Mouse (Mus musculus): ENCODE measurements around the gene Adam12. TPM values are rescaled to one million over a fixed set of nuclear protein-coding genes. Genes with fewer than 3 reads are reported as not detected.

Gene Adam12
- polyA plus RNA-seq, 1 experiment = not detected

DNA sequence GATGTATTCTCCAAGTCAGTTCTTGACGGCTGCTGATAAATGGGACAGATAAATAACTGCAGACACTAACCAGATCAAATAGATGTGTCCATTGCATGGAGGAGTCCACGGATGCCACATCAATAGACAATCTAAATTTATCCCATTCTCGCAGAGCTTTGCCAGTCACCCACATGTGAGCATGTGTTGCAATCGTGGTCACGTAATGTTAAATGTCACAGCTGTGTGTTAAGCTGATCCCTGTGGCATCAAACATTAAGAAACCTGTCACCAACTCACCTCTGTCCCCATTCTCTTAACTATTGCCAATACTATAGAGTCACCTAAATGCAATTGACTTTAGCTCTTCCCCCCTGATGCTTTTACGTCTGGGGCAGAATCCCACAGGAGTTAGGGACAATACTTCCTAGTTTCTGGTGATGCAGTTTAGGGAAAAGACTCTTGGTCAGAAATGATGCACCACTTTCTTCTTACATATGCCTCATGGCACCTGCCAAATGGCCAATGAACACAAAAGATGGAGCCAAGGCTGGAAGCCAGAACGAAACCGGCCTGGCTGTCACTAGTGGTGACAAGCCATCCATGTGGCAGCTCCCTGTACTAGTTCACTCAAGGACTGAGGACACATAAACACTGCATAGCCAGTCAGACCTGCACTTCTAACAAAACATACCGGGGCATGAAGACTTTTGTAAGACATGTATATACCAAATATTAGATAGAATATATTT is 61.6 kb downstream of the Adam12 start:
- WGBS = 92% methylated on average over 9 of the region's 9 CpGs
- no peak overlapping the region for H3K4me3 ChIP-seq (ENCODE audit: insufficient read depth, low read depth, low read length)
- H3K4me1 ChIP-seq (ENCODE audit: control insufficient read depth, insufficient read depth, low read length) = no peaks in the 10 kb centered on the region
- no peak overlapping the region for H3K27ac ChIP-seq (ENCODE audit: insufficient read depth, low read depth, low read length)
- no peak for TF ChIP-seq POLR2A (IDR thresholded peaks at IDR 0.05; ENCODE audit: insufficient read depth, low read depth, low read length)
- TF ChIP-seq CTCF (IDR thresholded peaks at IDR 0.05; ENCODE audit: insufficient read depth, low read depth, low read length) = no peak

- Histone ChIP-seq H3K27ac (ENCODE audit: insufficient read depth, low read depth, low read length) (no peak overlapping the region), H3K4me1 (ENCODE audit: control insufficient read depth, insufficient read depth, low read length) (no peaks in the 10 kb centered on the region), H3K4me3 (ENCODE audit: insufficient read depth, low read depth, low read length) (no peak overlapping the region)
- WGBS = 94% methylated on average over 2 of the region's 2 CpGs
- TF ChIP-seq CTCF (IDR thresholded peaks at IDR 0.05; ENCODE audit: insufficient read depth, low read depth, low read length) = no peak
- TF ChIP-seq POLR2A (IDR thresholded peaks at IDR 0.05; ENCODE audit: insufficient read depth, low read depth, low read length) = no peak
Observed at GRCm38 (mm10) chr7:134169780-134170179, 62.2 kb downstream of the Adam12 start.

DNA sequence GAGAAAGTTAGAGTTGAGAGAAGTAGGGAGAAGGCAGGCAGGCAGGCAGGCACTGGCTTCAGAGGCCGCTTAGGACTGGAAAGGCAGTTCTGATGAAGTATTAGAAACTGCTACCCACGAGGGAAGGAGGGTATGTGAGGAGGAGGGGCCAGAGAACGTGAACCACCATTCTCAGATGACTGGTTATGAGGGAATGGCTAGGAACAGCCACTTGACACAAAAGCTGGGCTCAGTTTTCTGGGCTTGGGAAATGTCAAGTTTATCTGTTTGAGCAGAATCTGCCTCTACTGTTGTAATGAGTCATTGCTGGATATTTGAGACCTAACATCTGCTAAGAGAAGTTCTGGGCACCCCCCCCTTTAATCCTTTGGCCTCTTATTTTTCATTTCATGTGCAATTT is 64.4 kb downstream of the Adam12 start:
- 62% methylated on average over 3 of the region's 3 CpGs for WGBS
- H3K4me3 ChIP-seq (ENCODE audit: insufficient read depth, low read depth, low read length) = no peak overlapping the region
- no peak for TF ChIP-seq POLR2A (IDR thresholded peaks at IDR 0.05; ENCODE audit: insufficient read depth, low read depth, low read length)
- no peak for TF ChIP-seq CTCF (IDR thresholded peaks at IDR 0.05; ENCODE audit: insufficient read depth, low read depth, low read length)
- no peaks in the 10 kb centered on the region for H3K4me1 ChIP-seq (ENCODE audit: control insufficient read depth, insufficient read depth, low read length)
- H3K27ac ChIP-seq (ENCODE audit: insufficient read depth, low read depth, low read length) = no peak overlapping the region

- 83% methylated on average over 2 of the region's 2 CpGs for WGBS
- H3K4me1 ChIP-seq (ENCODE audit: control insufficient read depth, insufficient read depth, low read length) = no peaks in the 10 kb centered on the region
- no peak overlapping the region for H3K4me3 ChIP-seq (ENCODE audit: insufficient read depth, low read depth, low read length)
- no peak overlapping the region for H3K27ac ChIP-seq (ENCODE audit: insufficient read depth, low read depth, low read length)
- no peak for TF ChIP-seq POLR2A (IDR thresholded peaks at IDR 0.05; ENCODE audit: insufficient read depth, low read depth, low read length)
- no peak for TF ChIP-seq CTCF (IDR thresholded peaks at IDR 0.05; ENCODE audit: insufficient read depth, low read depth, low read length)
Observed at GRCm38 (mm10) chr7:134163751-134164150, 68.2 kb downstream of the Adam12 start.

DNA sequence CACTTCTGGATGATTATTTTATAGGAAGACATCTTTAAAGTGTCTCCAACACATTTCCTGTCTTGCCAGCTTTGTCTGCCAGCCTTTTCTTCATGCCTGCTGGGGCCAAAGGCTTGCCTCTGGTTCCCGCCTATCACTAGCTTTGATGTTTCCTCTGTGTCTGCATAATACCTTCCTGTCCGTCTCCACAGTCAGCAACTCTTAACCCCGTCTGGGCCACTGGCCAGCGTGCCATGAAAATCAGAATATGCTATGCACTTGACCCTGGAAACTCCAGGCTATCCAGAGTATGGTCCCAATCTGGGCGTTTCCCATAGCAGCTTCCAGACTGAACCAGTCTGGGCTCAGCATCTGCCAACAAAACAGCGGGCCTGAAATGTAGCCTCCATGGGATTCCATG is 69.1 kb downstream of the Adam12 start:
- H3K27ac ChIP-seq (ENCODE audit: insufficient read depth, low read depth, low read length) = no peak overlapping the region
- H3K4me3 ChIP-seq (ENCODE audit: insufficient read depth, low read depth, low read length) = no peak overlapping the region
- 83% methylated on average over 6 of the region's 6 CpGs for WGBS
- no peaks in the 10 kb centered on the region for H3K4me1 ChIP-seq (ENCODE audit: control insufficient read depth, insufficient read depth, low read length)
- TF ChIP-seq CTCF (IDR thresholded peaks at IDR 0.05; ENCODE audit: insufficient read depth, low read depth, low read length) (no peak), POLR2A (IDR thresholded peaks at IDR 0.05; ENCODE audit: insufficient read depth, low read depth, low read length) (no peak)

DNA sequence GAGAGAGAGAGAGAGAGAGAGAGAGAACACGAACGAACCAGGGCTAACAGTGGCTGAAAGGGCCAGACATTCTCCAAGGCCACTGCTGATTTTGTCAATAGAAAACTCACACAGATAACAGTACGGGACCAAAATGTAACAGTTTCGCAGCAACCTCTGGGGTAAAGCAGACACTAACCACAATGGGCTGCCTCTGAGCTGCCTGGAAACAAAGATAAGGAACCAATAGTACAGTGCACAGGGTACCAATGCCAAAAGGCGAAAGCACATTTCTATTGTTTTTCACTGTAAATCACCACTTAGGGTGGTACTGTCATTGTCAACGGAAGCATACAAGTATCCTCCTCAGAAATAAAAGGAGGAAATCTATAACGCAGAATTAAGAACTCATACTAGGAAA is 72.3 kb downstream of the Adam12 start:
- H3K4me1 ChIP-seq (ENCODE audit: control insufficient read depth, insufficient read depth, low read length) = no peaks in the 10 kb centered on the region
- TF ChIP-seq CTCF (IDR thresholded peaks at IDR 0.05; ENCODE audit: insufficient read depth, low read depth, low read length) (no peak), POLR2A (IDR thresholded peaks at IDR 0.05; ENCODE audit: insufficient read depth, low read depth, low read length) (no peak)
- no peak overlapping the region for H3K4me3 ChIP-seq (ENCODE audit: insufficient read depth, low read depth, low read length)
- H3K27ac ChIP-seq (ENCODE audit: insufficient read depth, low read depth, low read length) = no peak overlapping the region
- 87% methylated on average over 7 of the region's 7 CpGs for WGBS

DNA sequence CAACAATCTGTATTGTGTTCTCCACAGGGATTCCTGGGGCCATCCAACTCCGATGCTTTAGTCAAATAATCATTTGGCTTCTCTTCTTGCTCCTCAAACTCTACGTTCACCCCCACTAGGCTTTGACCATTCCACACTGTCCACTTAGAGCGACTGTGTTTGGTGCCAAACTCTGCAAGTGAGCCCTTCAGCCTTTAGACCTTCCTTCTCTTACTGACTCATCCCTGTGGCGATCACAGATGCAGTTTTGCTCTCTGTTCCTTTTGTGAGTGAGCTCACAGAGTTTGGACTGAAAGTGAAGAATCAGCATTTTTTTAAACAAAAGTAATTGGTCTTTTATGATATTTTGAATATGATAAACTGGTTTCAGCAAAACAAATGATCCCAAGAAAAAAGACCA is 80.6 kb downstream of the Adam12 start:
- WGBS = 89% methylated on average over 4 of the region's 4 CpGs
- H3K4me3 ChIP-seq (ENCODE audit: insufficient read depth, low read depth, low read length) = no peak overlapping the region
- no peak overlapping the region for H3K27ac ChIP-seq (ENCODE audit: insufficient read depth, low read depth, low read length)
- no peaks in the 10 kb centered on the region for H3K4me1 ChIP-seq (ENCODE audit: control insufficient read depth, insufficient read depth, low read length)
- TF ChIP-seq POLR2A (IDR thresholded peaks at IDR 0.05; ENCODE audit: insufficient read depth, low read depth, low read length) = no peak
- no peak for TF ChIP-seq CTCF (IDR thresholded peaks at IDR 0.05; ENCODE audit: insufficient read depth, low read depth, low read length)

GRCm38 (mm10) chr7:134150305-134150704 is 81.6 kb downstream of the Adam12 start:
- 73% methylated on average over 8 of the region's 8 CpGs for WGBS
- H3K4me1 ChIP-seq (ENCODE audit: control insufficient read depth, insufficient read depth, low read length) = no peaks in the 10 kb centered on the region
- H3K4me3 ChIP-seq (ENCODE audit: insufficient read depth, low read depth, low read length) = no peak overlapping the region
- TF ChIP-seq CTCF (IDR thresholded peaks at IDR 0.05; ENCODE audit: insufficient read depth, low read depth, low read length) = no peak
- no peak for TF ChIP-seq POLR2A (IDR thresholded peaks at IDR 0.05; ENCODE audit: insufficient read depth, low read depth, low read length)
- H3K27ac ChIP-seq (ENCODE audit: insufficient read depth, low read depth, low read length) = no peak overlapping the region

DNA sequence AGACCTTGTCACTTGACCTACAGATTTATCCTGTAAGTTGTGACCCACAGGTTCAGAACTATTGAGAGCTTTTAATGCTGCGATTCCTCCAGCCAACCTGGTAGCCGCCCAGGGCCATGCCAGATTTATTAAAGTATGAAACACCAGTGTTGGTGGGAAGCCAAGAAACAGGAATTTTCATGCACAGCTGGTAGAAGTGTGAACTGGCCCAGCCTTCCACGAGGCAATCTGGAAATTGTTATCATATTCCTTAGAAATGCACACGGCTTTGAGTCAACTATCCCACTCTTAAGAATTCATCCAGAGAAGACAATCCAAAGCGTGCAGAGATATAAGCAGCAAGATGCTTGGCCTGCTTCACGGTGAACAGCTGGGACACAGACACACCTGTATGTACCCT is 82.6 kb downstream of the Adam12 start:
- H3K4me3 ChIP-seq (ENCODE audit: insufficient read depth, low read depth, low read length) = no peak overlapping the region
- no peak overlapping the region for H3K27ac ChIP-seq (ENCODE audit: insufficient read depth, low read depth, low read length)
- no peaks in the 10 kb centered on the region for H3K4me1 ChIP-seq (ENCODE audit: control insufficient read depth, insufficient read depth, low read length)
- TF ChIP-seq CTCF (IDR thresholded peaks at IDR 0.05; ENCODE audit: insufficient read depth, low read depth, low read length) = no peak
- TF ChIP-seq POLR2A (IDR thresholded peaks at IDR 0.05; ENCODE audit: insufficient read depth, low read depth, low read length) = no peak
- WGBS = 61% methylated on average over 6 of the region's 6 CpGs

Data from olfactory bulb, adult 2 months (tissue).